Mouse (Mus musculus): ENCODE results near the gene Nek11. TPM values are rescaled to one million over a fixed set of nuclear protein-coding genes. Genes with fewer than 3 reads are reported as not detected.

Gene Nek11
- not detected in 2 replicates for polyA plus RNA-seq (2012; rRNA removed)

DNA sequence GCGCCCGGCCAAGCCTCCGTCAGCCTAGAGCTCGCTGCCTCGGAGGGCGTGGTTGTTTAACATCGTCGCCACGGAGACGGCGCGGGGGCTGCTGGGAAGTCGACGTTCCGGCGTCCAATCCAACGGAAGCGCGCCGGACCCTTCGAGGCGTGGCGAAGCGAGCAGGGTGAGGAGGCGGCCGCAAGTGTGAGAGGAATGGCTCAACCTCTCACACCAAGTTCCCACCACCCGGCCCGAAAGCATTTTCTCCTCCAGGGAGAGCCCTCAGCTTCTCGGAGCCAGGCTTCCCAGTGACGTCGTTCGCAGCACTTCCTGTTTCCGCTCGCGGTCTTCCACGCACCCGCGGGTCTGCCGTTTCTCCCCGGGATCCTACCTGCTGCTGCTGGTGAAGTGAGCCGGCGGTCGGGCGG lies at the start of gene Nek11, which contains the start of gene Aste1:
Nek11 (minus strand) TSS at position 307 of the 410 bp plus-strand sequence.
Aste1 (plus strand) TSS at position 175 of the 410 bp plus-strand sequence.

DNA sequence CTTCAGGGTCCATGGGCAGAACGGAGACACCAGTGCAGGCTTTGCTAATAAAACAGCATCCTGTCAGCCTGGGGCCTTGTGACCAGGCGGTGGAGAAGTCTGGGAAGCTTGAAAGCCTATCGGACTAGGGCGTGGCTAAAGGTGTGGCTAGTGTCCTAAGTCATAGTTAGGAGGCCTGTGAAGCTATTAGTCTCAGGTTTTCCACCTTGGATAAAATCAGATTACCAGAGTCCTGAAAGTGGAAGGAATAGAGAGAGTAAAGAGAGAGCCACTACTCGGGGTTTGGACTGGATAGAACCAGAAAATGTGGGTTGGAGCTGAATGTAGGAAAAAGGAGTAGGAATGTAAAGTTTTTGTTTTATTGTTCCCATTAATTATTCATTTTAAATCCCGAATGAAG lies 250.3 kb downstream of the Nek11 start, which contains the start of gene 1700080E11Rik:
1700080E11Rik (minus strand) TSS at position 101 of the 400 bp plus-strand sequence.

DNA sequence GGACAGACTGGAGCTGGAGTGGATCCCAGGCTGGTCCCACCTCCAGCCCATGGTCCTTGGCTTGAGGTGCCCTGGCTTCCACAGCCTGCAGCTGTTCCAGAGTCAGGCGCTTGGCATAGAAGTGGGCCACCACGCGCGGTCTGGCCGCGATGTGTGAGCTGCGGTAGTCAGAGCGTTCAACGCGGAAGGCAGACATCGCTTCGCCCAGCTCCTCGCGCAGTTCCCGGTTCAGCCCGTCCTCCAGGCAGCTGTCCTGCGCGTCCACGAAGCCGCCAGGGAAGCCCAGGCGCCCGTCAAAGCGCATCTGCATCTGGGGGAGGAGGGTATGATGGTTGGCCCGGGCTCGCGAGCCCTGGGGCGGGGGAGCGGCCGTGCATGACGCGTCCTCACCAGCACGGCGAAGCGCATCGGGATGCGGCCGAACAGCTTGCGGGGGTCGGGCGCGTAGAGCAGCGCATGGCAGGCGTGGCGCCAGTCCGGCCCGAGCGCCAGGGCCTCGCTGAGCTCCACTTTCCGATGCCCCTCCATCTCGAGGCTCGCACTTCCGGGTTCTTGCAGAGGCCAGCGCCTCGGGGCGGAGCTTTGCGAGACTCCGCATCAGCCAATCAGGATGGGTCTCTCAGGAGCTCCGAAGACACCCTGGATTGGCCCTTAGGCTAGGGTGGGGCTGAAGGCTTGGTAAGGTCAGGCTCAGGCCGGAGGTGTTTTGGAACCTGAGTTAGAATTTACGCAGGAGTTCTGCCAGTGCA lies 263.9 kb downstream of the Nek11 start, which contains the start of gene Nudt16:
Nudt16 (minus strand) TSS at position 572 of the 749 bp plus-strand sequence.

Other genes with a start within 250 kb of the Nek11 start
- 5.5 and 6.2 TPM in 2 replicates for gene Aste1, start 132 bp downstream of the Nek11 start, polyA plus RNA-seq (2012; rRNA removed)
- 35.1 and 52.9 TPM in 2 replicates for gene Atp2c1, start 131.8 kb upstream of the Nek11 start, polyA plus RNA-seq (2012; rRNA removed)
- gene Pik3r4, start 247.5 kb upstream of the Nek11 start, polyA plus RNA-seq (2012; rRNA removed): 17.6 and 17.7 TPM in 2 replicates